Mouse (Mus musculus) gastrocnemius, postnatal 14 days (tissue): ENCODE measurements at regions not wholly inside any gene's neighbourhood (a gene's known extent, or its start where the extent isn't known, plus 50 kb on each side); places are given as distances from the start of the nearest gene placed in this dataset.

Source experiments
- DNase-seq: peaks from one replicate; pipeline ENCODE4 v3.0.0; 2021; ENCODE audit warnings: mixed read lengths
- intact Hi-C: fragments of 180-260 bp; cut with DNase I; formaldehyde crosslinking; loops from one replicate; pipeline ENCODE4 v1.15.1; 2025; ENCODE audit warnings: low total_unique reads

DNA sequence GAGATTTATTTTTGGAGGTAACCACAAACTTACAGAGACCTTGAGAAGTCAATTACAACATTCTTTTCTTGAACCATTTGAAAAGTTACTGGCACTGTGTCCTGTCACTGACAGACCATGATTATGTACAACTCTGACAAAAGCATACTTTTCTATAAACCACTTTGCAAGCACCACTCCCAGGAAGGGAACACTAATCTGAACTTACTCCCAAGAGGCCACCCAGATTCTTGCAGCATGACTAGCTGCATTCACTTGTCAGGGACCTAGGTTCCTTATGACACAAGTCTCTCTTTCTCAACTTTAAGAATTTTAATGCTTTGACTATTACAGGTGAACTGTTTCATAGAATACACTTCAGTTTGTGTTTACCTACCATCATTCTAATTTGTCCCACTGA lies 248.3 kb downstream of the 1190002N15Rik start:
- intact Hi-C loops = no loop called here
- no peak for DNase-seq

DNA sequence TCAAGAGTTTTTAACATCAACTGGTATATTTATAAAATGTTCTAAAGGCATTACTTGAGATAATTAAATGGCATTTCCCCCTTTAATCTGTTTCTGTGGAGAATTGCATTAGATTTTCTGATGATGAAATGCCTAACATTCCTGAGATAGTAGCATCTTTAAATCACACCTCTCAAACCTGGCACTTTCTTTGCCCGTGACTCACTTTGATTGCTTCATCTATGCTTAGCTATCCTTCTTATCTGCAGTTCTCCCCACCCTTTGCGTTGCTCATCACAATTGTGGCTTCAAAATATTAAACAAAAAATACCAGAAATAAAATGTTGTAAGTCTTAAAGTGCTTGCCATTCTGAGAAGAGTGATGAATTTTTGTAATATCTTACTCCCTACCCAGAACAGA lies 250.3 kb downstream of the 1190002N15Rik start:
- no peak for DNase-seq
- intact Hi-C loops = no loop called here

DNA sequence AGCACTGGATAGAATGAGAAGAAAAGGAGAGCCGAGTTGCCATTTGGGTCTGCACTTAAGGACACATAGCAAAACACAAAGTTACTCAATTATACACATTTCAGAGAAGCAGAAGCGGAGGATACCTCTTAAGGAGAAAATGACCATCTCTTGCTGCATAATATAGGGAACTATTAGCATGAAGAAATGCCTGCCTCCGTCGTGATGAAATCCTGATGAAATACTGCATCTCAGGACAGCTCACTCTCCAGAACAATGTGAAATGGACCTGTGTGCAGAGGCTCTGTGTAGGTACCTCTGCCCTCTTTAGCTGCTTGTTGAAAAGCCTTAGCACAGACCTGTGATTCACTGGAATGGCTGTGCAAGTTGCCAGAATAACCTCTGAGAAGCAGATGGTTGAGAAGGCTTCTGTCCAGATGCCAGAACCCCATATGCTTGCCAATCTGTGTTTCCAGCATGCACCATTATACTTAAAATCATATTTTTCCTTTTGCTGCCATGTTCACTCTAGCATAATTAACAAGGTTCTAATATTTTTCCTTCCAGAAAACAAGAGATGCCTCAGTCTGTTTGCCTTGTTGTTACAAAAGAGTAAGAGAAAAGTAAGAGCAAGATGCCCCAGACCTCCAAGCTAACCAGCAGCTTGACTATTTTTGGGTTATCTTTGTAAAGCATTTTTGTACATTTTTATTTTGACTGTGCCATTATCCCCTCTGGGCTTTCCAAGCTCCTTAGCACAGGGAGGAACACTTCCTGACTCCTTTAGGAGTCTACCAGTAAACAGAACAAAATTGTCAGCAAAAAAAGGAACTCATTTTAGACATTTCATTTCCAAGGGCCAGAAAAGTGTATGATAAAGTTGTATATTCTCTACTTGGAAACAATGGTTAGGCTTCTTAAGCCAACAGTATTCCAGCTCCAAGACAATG lies 259.0 kb downstream of the 1190002N15Rik start:
- DNase-seq = no peak
- intact Hi-C loops = no loop called here

DNA sequence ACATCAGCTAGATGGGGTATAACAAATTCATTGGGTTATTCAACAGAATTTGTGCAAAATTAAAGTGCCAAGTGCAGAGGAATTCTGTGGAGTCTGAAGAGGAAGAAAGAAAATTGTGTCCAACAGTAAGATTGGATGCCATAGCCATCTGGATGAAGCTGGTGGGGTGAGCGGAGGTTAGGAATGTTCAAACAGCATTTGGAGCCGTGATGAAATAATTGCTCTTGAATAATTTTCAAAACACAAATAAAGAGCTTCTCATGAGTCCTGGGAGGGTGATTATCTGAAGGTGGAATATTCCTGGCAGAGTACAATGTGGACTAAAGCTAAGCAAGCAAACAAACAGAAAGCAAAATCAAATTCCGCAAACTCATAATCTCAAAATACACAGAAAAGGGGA lies 260.8 kb downstream of the 1190002N15Rik start:
- no peak for DNase-seq
- intact Hi-C loops = no loop called here

DNA sequence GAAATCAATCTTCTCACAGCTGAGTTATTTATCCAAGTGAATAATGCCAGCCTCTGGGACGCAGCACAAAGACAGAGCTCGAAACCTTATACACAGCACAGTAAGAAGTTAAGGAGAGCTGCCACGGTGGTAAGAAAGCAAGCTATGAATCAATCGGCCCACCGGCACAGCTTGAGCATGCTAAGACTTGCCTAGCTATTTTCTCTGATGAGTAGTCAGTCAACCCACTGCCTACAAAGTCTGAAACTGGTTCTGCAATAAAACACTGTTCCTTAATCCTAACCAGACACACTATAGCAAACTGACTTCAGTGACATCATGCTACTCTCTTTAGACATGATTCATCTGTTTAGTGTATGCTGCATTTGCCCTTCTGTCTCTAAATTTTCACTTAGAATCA lies 268.7 kb downstream of the 1190002N15Rik start:
- intact Hi-C loops = no loop called here
- DNase-seq = no peak

DNA sequence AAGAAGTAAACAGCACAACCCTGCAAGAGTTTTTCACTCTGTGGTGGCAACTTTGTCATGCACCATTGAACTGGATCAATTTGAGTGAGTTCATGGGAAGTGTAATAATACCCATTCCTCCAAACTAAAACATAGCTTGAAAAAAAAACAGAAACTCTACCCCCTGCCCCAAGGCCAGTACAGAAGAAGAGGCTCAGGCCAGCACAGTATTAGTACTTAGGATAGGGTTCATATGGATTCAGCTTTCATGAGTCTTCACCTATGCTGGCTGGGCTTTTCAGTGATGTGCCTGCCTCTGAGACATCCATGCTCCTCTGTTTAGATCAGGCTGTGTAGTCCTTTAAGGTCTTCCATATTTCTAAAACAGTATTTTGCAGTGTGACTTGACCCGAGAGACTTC lies 270.6 kb downstream of the 1190002N15Rik start:
- intact Hi-C loops = no loop called here
- DNase-seq = no peak

DNA sequence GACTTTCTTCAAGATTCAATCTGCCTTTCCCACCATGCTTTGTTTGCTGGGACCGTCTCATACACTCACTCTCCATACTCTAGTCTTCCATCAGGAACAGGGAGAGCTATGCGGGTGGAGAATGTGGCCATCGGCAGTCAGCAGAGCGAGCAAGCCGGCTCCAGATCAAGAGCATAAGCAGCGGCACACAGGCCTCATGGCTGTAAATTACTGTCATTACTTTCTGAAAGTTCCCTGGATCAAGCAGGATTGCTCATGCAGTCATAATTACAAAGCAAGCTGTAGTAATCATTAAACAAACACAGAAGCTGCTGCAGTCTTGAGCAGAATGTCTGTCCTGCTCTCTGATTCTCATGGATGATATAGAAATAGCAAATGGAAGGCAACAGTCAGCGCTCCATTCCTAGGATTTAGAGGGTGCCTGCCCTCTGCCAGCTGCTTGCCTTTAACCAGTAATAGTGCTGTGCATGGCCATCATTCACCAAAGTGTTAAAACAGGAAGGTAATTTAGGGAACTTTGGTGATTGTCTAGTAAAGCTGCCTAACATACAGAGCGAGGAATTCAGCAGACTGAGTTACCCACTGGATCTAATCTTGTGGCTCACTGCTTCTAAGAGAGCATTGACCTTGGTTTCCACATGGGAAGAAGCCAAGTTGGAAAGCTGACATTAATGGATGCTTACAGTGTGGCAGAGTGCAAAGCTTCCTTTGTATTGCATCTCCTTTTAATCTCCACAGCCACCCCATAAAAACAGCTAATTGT lies 298.2 kb downstream of the 1190002N15Rik start:
- intact Hi-C loops = no loop called here
- DNase-seq = no peak

DNA sequence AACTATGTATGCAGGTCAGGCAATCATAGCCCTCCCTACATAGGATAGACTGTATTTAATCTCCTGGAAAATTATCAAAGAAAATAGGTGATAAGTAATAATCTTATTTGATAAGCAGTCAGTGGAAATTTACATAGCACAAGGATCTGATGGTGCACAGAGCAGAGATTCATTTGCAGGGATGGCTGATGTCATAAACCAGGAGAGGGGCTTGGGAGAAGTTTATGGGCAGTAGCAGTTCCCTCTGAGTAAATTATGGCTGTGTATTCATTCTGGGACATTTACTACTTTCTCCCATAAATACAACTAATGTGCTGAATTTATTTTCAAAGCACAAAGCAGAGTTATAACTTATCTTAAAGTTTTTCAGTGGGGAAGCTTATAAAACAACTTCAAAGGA lies 299.3 kb downstream of the 1190002N15Rik start:
- no peak for DNase-seq
- intact Hi-C loops = no loop called here

DNA sequence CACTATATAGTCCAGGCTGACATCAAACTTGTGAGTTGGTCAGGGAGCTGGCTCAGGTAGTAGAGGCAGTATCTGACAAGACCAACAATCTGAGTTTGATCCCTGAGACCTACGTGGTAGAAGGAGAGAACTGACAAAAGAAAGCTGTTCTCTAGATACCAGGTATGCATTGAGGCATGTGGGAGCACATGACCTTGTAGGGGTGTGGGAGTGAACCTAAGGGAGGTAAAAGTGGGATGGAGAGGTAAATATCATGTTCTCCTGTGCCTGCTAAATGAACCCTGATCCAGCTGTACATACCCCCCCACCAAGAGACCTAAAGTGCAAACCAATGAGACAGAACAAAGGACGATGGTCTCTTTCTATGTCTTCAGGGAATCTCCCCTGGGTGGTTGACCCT lies 308.3 kb downstream of the 1190002N15Rik start:
- no peak for DNase-seq
- intact Hi-C loops = no loop called here

DNA sequence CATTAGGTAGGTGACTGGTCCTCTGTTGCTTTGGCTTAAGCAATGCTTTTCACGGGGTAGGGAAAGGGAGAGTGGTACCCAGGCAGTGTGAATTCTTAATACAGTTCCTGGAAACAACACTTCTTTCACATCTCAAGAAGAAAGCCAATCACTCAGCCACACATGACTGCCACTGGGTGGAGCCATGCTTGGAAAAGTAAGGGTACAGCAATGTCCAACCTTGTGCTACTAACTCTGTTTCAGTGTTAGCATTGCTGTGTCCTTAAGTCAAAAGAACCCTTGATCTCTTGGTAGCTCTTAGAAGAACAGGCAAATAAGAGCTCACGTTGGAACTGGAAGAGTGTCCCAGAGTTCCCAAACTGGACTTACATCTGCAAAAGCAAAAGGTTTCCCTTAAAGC lies 318.8 kb downstream of the 1190002N15Rik start:
- intact Hi-C loops = no loop called here
- no peak for DNase-seq

DNA sequence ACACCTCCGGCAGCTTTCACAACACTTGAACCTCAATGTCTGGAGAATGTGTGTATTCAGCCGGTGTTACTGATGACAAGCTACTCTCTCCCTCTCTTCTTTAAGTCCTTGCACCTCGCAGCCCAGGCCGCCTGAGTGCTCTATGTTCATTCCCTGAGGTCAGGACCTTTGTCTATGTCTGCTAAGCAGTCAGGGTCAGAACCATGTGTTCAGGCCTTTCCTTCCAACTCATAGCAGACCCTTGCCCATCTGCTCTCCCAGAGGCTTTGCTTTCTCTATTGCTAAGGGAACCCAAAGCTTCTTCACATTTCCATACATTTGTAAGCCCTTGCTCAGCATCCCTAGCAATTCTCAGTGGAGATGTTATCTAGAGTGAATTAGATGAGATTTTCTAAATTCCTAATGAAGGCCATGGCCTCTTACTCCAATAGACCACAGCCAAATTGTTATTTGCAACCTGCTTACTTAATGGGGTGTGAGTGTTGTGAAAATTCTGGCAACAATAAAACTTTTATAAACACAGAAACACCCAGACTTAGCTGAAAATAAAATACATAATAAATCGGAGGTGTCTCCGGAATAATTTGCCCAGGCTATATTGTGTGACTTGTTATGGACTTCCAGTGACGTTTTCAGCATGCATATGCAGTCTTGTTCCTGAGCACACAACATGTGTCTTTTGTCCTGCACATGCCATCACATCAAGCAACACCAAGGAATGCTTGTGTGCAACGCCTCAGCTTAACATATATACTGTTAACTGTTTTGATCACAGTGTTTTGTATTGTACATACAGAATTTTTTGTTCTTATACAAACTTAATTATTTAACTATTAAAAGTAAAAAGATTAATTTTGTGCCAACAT lies 321.2 kb downstream of the 1190002N15Rik start:
- DNase-seq = no peak
- intact Hi-C loops = no loop called here

DNA sequence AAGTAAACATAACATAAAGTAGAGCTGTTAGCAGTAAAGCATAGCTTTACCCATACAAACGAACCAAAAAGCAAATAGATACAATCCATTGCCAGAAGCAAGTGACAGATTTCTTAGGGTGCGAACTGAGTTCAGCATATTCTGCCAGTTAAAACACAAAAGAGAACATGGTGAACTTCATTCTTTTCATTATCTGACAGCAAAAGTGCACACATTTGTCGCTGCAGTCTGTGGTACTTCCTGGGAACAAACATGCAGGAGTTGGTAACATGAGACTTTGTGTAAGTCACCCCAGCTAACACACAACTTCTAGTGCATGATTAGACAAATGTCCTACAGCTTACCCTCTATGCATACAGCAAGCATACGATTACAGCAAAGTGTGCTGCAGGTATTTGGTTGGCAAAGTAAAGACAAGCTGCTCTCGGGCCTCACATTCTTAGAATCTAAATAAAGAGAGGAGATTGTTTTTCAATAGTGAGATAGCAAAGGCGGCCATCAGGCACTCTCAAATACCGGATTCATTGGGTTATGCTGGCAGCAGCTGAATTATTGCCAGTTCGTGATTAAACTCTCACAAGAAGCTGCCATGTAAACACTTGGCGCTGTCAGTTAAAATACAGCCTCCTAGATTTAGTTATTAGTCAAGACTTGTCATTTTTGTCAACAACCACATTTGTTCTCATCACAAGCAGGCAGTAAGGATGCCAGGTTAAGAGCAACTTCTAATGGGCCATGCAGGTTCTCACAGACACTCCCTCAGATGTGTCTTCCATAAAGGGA lies 327.2 kb downstream of the 1190002N15Rik start:
- intact Hi-C loops = no loop called here

DNA sequence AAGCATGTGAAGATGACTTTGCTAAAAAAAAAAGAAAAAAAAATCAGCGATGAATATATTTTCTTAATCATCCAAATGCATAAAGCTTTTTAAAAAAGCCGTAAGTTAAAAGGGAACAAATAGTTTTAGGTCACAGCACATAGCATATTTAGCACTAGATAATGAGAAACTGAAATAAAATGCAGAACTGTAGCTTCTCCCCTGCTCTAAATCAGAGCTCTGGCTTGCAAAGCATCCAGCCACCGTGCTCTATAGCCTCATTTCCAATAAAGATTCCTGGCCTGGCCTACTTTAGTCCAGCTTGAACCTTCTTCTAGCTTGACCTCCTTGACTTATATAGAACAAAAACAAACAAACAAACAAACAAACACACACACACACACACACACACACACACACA lies 328.9 kb downstream of the 1190002N15Rik start:
- intact Hi-C loops = no loop called here
- no peak for DNase-seq

More for the DNA sequence above, 327.2 kb downstream of the 1190002N15Rik start:
- DNase-seq = no peak

DNA sequence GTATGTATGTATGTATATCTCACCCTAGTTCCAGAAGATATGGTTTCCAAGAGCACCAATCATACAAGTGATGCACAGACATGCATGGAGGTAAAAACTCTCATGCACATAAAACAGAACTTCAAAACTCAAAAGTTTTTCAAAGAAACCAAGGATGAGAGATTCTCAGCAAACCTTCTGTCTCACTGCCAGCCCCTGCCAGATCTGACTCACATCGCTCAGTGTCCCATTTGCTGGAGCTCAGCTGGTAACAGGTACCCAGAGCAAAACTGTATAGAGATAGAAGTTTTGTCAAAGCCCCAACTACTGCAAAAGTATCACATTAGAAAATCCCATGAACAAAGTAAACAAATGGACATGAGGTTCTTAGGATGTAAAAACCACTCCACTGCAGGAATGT lies 337.0 kb downstream of the 1190002N15Rik start:
- no peak for DNase-seq
- intact Hi-C loops = no loop called here

DNA sequence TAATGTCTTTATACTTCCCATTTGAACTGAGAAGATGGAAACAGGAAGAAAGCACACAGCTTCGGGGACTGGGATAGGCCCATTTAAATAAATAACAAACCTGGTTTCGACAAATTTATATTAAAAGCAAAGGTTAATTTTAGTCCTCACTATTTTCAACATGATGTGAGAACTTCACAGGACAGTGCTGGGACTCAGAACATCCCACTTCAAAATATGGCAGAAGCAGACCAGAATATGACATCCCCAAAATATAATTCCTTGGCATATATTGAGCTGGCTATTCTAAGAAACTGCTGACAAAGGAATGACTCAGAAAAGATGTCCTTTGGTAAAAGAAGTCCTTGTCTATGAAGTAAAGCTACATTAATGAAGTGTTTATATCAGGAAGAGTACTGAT lies 338.0 kb downstream of the 1190002N15Rik start:
- intact Hi-C loops = no loop called here
- DNase-seq = no peak

DNA sequence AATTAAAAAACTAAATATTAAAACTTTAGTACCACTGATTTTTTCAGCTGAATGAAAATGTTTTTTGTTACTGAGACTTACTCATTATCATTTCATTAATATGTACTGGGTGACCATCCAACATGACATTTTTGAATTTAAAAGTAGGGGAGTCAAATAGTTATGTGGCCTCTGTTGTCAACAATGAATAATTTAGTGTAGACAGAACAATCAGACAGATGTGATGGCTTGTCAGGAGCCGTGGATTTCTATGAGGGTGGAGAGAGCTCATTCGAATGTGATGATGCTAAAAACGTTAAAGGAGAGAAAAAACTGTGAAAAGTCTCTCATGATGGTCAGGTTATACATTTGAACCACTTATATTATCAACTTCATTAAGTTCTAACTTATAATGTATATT lies 346.8 kb downstream of the 1190002N15Rik start:
- intact Hi-C loops = no loop called here
- no peak for DNase-seq

DNA sequence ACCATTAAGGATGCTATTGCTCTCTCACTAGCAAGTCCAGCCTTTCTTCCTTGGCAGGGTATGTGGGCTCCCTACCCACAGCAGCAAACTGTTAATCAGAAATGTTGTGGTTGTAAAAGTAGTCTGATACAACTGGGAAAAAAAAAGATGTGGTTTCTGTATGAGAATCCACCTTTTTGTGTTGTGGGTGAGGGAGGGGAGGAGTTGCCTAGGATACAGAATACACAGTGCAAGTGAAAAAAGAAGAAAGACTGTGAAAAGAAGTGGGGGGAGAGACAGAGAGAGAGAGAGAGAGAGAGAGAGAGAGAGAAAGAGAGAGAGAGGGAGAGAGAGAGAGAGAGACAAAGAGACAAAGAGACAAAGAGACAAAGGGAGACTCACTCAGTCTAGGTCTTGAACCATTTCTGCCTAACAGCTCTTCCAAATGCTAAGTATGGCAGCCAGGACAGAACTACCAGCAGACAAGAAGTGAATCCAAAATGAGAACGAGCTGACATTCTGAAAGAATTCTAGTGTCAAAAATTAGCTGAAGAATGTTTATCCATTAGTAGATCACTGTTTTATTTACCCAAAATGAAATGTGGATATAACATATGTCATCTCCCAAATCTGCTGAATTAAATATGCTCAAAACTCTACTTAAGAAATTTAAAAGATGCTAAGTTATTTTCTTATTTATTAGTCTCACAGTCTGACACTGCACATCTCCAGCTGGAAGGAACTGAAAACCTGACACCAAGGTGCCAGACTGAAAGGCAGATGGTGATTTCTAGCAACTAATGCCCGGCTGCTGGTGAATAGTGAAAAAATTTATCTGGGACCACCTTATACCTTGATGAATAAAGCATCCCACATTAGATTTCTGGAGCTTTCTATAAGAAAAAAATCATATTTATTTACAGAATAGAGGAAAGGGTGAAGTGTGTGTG lies 347.7 kb downstream of the 1190002N15Rik start:
- intact Hi-C loops = no loop called here
- no peak for DNase-seq

DNA sequence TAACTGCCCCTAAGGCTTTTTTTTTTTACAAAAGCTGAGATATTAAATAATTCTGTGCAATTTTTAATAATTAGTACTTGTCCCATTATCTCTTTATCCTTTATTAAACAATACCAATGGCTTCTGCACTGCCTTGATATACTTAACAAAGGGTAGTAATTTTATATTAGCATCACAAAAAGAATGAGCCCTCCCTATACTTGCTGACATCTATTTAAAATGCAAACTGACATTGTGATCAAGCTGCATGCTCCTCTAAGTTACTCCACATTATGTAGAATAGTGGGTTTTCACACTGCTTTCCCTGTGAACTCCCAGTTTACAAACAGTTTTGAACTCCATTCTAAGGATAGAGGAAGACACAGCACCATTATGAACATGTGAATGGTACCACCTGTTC lies 349.8 kb downstream of the 1190002N15Rik start:
- intact Hi-C loops = no loop called here
- no peak for DNase-seq
